Mouse (Mus musculus) liver, embryonic 18 days (tissue): ENCODE data around the gene Islr. TPM values are rescaled to one million over a fixed set of nuclear protein-coding genes. Genes with fewer than 3 reads are reported as not detected.

Experiments used
- polyA plus RNA-seq: library from polyadenylated mRNA; depleted of rRNA; stranded (reverse); fragments of >200 nt; gene quantifications from 2 replicates; pipeline ENCODE4 v1.2.3, GENCODE M21; 2012; rRNA removed

Islr gene
- polyA plus RNA-seq, result 6.0 and 6.1 TPM in 2 replicates

DNA sequence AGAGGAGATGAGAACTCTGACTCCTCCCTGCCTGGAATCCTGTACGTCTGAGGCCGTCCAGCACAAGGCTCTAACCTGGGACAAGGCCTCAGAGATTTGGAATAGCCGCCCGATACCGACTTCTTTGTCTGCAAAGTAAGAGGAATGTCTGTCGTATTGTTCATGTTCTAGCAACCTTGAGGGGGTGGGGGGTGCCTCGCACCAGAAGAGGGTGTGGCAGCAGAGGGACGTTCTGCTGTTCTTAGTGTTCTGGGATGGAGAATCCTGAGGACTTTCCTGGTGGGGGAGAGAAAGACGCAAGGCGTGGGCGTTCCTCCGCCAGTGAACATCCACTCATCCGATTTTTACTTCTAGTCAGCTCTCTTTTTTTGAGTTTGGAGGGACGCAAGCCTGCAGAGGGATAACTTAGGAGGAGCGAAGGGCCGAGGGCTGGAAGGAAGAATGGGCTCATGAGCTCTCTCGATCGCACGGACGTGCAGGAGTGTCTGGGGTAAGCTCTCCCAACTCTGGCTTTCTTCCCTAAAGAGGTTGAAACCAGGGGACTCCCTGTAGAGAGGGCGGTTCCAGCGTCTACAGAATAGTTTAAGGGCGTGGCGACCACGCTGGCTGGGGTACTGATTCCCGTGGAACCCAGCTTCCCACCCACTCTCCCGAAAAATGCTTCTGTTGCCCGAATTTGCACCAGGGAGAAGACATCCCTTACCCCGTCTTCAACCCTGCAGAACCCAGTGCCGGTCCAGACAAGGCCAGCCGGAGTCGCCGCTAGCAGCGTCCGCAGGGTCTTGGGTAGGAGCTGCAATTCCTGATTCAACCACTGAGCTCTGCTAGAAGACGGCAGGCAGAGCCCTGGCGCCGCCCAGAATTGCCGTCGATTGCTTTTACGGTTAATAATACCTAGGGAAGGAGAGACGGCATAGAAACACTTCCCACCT lies at the start of gene Islr, which contains the start of gene Islr2:
TSS of gene Islr (minus strand) at position 791 of the 932 bp plus-strand sequence.
TSS of gene Islr2 (minus strand) at position 804 of the 932 bp plus-strand sequence.

GRCm38 (mm10) chr9:58253033-58253804 lies 49.1 kb upstream of the Islr start, which contains the start of gene Stoml1:
TSS of gene Stoml1 (plus strand) at chr9:58253164.

GRCm38 (mm10) chr9:58249592-58250192 lies 45.6 kb upstream of the Islr start, which contains the start of gene Pml:
TSS of gene Pml (minus strand) at chr9:58249786.

DNA sequence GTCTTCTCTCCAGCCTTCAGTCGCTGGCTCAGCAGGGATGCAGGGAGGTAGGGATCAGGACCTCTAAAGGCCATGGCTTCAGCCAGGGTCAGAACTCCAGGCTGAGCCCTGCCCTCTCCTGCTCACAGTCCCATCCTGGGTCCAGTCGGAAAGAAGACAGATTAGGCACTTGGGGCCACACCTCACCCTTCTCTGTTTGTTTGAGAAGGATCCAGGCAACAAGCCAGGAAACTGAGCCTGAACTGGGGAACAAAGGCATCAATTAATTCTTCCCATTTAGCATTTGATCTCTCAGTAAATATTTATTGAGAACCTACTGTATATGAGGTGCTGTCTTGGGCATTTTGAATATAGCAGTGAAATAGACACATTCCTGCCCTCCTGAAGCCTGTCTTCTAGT lies 85.4 kb downstream of the Islr start, which contains the start of gene Ccdc33:
TSS of gene Ccdc33 (minus strand) at position 153 of the 400 bp plus-strand sequence.

Other genes starting within 250 kb of the Islr start
- 0.13 and 0.22 TPM in 2 replicates for gene Cyp11a1, start 197.9 kb downstream of the Islr start, polyA plus RNA-seq
- not detected in 2 replicates for gene Stra6, start 140.5 kb downstream of the Islr start, polyA plus RNA-seq
- gene Ccdc33, start 85.5 kb downstream of the Islr start, polyA plus RNA-seq, result not detected in 2 replicates
- gene Islr2, start within 50 bp of the Islr start, polyA plus RNA-seq, result 0.03 and 0.05 TPM in 2 replicates
- gene Pml, start 45.5 kb upstream of the Islr start, polyA plus RNA-seq, result 15.6 and 15.8 TPM in 2 replicates
- 5.7 and 5.9 TPM in 2 replicates for gene Stoml1, start 48.9 kb upstream of the Islr start, polyA plus RNA-seq
- gene Loxl1, start 108.9 kb upstream of the Islr start, polyA plus RNA-seq, result 2.6 and 2.7 TPM in 2 replicates
- gene Tbc1d21, start 166.1 kb upstream of the Islr start, polyA plus RNA-seq, result not detected in 2 replicates